Mouse (Mus musculus): ENCODE measurements around the gene H2-Q4.
"Not testable (repeated sequence)": the region's sequence is repeated elsewhere in the genome, so short reads cannot be mapped to it uniquely, and the experiment has no call there.

DNA sequence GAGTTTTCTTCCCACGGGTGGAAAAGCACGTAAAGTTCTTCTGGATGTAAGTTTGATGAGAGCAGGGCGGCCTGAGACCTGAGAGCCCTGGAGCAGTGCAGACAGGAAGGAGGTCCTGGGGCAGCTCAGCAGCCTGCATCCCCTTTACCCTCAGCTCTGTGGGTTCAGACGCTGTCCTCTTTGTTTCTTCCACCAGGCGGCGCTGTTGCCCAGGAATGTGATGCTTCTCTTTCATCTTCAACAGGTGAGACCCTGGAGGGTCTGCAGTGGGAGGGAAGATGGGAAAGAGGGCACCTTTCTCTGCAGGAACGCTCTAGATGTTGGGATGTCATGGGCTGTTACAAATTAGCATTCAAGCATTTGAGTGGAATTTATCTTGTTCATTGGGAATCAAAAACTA is 10.4 kb downstream of the H2-Q4 start:
- TF ChIP-seq POLR2A (IDR thresholded peaks at IDR 0.05; ENCODE audit: control insufficient read depth, extremely low read depth, insufficient read depth, low read length, poor library complexity): not testable (repeated sequence)
- 0 out of 2 replicates have a peak, but pooled peaks have one; percentile 16 for TF ChIP-seq CTCF (IDR thresholded peaks at IDR 0.05; ENCODE audit: borderline replicate concordance, control insufficient read depth, extremely low read depth, insufficient read depth, low read length, poor library complexity)

Measured in thymus, adult 2 months (tissue).